In the genomic region with DNA sequence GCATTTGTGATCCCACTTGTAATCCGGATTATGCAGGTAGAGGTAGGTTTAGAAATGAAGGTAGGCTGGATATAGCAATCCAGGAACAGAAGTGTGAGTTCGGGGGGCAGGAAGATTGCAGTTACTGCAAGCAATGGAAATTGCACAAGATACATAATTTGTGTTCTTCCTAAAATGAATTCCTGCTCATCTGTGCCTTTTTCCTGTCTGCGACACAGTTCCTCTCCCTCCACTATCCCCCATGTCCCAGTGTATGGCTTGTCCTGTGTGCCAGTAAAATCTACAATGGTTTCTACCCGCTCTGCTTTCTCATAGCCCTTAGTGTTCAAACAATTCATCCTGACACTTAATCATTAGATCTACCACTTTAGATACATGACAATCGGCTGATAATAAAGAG, we compare ENCODE assay signal across 18 mouse cellular contexts. TPM values are rescaled to one million over a fixed set of nuclear protein-coding genes. Genes with fewer than 3 reads are reported as not detected.
"Had no signal": no experiment of that assay in that cellular context is flagged by ENCODE, and none has a peak within 500 bp of the region (broad histone marks: within the 10 kb centered on the region; RNA-seq: fewer than 3 reads in every experiment).

No protein-coding gene starts in this region.

- DNase-seq: gastrocnemius, postnatal 14 days; gastrocnemius, postnatal 36 days; heart, adult 2 months; heart, postnatal 14 days; heart, postnatal 36 days; kidney, adult 18-20 months; kidney, adult 8-10 months; kidney, postnatal 10 days; kidney, postnatal 25 days; layer of hippocampus, adult 9-11 months; layer of hippocampus, postnatal 36 days; left cerebral cortex, postnatal 4 days had no signal

- ATAC-seq: hindbrain, embryonic 16.5 days; inflammation-experienced regulatory T-cells, adult 6 months; intestine, embryonic 15.5 days; intestine, postnatal 0 days; liver, embryonic 12.5 days had no signal

RNA-seq across cellular contexts. Expression of gene Stat4, which starts 41.7 kb away (rescaled TPM):
- total RNA-seq: gastrocnemius, adult 8-10 months; gastrocnemius, postnatal 14 days had no signal
